Mouse (Mus musculus): ENCODE measurements at regions not wholly inside any gene's neighbourhood (a gene's known extent, or its start where the extent isn't known, plus 50 kb on each side); places are given as distances from the start of the nearest gene placed in this dataset.

DNA sequence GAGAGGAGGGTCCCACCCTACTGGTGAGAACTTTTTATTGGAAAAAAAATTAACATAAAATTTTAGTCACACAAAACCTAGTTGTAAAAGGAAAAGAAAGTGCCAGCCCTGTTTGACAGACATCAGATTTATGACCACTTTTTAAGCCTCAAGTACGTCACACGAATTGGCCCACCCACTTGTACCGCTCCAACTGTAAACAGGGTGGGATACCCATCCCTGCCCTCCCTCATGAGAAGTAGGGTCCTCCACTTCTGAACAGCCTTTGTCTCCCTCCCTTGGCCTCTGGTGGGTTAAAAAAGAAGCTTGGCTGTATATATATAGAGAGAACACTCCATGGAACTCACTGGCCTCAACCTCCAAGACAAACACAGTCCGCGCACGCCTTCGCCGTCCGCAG, 303.5 kb downstream of the Sox9 start:
- TF ChIP-seq CTCF (conservative IDR thresholded peaks at IDR 0.05 in 1 of 2, IDR thresholded peaks at IDR 0.05 in 1 of 2; ENCODE audit: low read depth in 2 of 2, low read length in 2 of 2) (no peak), MYC (IDR thresholded peaks at IDR 0.05; ENCODE audit: low read depth, low read length) (no peak), HCFC1 (IDR thresholded peaks at IDR 0.05; ENCODE audit: low read depth, low read length) (no peak)
